Mouse (Mus musculus): ENCODE results near the gene Cfap298.

GRCm38 (mm10) chr16:90925461-90925860 is 9.5 kb downstream of the Cfap298 start:
- TF ChIP-seq CTCF (IDR thresholded peaks at IDR 0.05 in 2 of 3, conservative IDR thresholded peaks at IDR 0.05 in 1 of 3; ENCODE audit: control insufficient read depth in 1 of 3, insufficient read depth in 1 of 3, low read depth in 2 of 3, low read length in 3 of 3, poor library complexity in 1 of 3, severe bottlenecking in 1 of 3) (peak; percentile 51 to 80 (median 67)), POLR2A (IDR thresholded peaks at IDR 0.05; ENCODE audit: control insufficient read depth in 1 of 2, insufficient read depth in 1 of 2, low read depth in 1 of 2, low read length in 2 of 2, poor library complexity in 1 of 2) (no peak), ZNF384 (IDR thresholded peaks at IDR 0.05; ENCODE audit: low read depth, low read length) (no peak), NRF1 (IDR thresholded peaks at IDR 0.05; ENCODE audit: insufficient read depth, low read depth, low read length, poor library complexity, severe bottlenecking) (no peak), MAX (IDR thresholded peaks at IDR 0.05; ENCODE audit: low read length) (no peak), RAD21 (IDR thresholded peaks at IDR 0.05; ENCODE audit: low read depth, low read length) (peak; percentile 63), TAL1 (IDR thresholded peaks at IDR 0.05; ENCODE audit: low read length) (no peak), E2F4 (IDR thresholded peaks at IDR 0.05; ENCODE audit: borderline replicate concordance, low read depth, low read length) (no peak), CHD2 (IDR thresholded peaks at IDR 0.05; ENCODE audit: low read length) (no peak), CHD1 (IDR thresholded peaks at IDR 0.05; ENCODE audit: low read depth, low read length) (no peak)

Measured in MEL (cell line).